Mouse (Mus musculus) NIH3T3 (cell line): Measurements from ENCODE around the gene Itpkb.

Experiments used
- DNase-seq: peaks from one replicate; pipeline ENCODE4 v3.0.0-alpha.2; 2012; ENCODE audit warnings: low read depth

Gene Itpkb

DNA sequence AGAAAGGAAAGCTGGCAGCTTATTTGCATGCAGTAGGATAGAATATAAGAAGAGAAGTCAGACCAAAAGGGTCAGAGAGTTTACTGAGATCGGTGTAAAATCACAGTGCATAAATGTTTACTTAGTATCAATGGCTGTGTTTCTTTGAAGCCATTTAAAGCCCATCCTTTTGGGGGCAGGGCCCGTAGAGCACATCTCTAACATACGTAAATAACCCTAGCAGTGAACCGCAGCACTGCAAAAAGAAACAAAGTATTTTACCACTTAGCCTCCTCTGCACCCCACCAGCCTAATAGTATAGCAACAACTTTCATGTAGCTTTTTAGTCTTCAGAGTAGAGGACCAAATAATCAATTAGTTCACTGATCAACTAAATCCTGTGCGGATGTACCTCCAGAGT is 67.4 kb downstream of the Itpkb start:
- no peak for DNase-seq

GRCm38 (mm10) chr1:180398446-180398845 is 68.2 kb downstream of the Itpkb start:
- DNase-seq: no peak

DNA sequence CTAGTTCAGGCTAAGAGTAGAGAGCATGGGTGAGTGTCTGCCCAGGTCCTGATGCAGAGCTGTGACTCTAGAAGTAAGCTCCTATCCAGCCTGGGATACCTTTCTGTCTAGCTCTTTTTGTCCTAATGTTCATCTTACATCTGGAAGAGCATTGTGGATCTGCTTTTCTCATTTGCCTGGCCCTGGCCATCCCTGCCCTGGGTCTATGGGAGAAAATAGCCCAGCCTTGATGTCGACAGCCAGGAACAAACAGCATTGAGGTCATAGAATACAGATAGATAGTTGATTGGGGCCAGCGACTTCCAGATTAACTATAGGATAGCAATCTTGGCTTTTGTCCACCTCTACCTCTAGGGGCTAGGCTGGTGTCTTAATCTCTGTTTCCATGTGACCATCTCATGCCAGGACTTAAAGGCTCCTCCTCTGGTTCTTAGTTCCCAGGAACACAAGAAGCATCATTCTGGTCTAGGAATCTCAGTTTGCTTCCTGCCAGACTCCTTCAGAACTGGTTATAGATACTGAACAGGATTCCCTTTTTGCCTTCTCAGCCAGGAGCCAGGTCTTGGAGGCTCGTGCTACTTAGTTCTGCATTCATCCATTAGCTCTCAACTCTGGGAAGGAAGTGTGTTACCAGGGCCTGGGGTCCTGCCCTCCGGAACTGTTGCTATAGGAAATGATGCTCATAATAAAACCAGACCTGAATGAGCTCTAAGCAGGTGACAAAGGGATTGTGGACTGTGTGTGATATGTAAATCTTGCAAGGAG is 70.6 kb downstream of the Itpkb start:
- DNase-seq: no peak

DNA sequence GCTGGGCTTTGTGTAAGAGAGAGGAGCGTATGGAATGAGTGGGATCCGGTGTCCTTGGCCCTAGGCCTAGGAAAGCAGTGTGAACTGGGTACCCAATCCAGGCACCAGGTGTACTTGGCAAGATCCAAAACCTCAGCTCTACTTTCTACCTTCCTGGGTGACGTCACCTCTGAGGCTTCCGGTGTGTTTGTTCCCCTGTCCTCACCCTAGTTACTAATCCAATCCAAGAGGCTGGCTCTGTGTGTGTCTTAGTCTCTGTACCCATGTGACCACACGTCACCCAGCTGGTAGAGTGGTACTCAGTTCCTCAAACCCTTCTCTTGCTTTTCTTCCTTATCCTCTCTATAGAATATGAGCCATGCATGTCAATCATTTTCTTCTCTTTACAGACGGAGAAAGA is 71.4 kb downstream of the Itpkb start:
- DNase-seq: no peak

DNA sequence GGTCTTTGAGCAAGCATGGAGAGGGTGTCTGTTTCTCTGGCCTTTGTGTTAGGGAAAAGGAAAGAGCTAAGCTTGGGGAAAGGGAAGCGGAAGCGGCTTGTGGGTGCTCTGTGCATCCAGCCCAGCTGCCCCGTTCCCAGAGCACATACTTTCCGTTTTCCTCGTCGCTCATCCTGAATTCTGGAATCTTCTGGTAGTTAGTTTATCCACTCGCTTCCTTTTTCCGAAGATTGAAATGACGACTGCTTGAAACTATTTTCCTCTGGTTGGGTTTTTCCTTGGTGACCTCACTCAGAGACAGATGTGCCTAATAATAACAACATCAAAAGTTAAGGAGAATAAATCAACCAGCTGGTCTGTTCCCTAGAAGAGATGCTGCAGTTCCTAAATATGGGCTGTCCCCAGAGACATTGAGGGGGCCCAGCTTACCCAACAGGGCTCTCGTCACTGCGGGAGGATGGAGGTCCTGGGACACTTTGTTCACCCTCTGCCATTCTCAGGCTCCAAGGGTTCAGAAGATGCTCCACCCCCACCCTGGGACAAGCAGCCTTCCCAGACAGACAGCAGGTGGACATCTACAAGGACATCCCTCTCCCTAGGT is 72.3 kb downstream of the Itpkb start:
- no peak for DNase-seq

DNA sequence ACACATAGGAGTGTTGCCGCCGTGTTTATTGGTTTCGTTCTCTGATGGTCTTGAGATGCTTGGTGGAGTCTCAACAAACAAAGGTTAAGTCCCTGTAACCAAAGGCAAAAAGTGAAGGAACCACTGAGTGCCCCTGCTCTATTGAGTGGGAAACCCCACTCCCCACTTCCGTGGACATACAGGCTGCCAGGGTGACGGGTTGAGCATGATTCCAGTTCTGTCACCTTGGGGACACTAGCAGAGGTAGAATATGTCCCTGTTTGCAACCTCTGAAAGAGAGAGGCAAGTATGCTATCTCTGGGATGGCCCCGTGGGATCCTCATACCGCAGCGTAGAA is 73.0 kb downstream of the Itpkb start:
- DNase-seq: no peak

- peak; percentile 74 for DNase-seq
Observed at GRCm38 (mm10) chr1:180403694-180404606, 73.7 kb downstream of the Itpkb start.

DNA sequence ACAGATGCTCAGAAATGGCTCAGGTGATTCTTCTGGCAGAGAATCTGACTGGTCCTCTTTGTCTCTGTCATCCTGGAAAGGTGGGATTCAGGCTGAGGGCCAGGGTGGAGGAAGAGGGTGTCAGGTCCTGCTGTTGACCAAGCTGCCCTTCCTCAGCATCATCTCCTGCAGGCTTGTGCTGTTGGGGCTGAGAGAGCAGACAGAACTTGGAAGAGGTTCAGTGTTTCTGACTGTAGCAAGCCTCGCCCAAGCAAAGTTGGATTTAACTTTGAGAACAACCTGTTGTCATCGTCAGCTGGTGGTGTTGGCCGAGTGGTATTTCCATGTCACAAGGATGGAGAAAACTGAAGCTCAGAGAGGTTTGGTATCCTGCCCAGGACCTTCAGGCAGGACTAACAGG is 74.4 kb downstream of the Itpkb start:
- DNase-seq: no peak

DNA sequence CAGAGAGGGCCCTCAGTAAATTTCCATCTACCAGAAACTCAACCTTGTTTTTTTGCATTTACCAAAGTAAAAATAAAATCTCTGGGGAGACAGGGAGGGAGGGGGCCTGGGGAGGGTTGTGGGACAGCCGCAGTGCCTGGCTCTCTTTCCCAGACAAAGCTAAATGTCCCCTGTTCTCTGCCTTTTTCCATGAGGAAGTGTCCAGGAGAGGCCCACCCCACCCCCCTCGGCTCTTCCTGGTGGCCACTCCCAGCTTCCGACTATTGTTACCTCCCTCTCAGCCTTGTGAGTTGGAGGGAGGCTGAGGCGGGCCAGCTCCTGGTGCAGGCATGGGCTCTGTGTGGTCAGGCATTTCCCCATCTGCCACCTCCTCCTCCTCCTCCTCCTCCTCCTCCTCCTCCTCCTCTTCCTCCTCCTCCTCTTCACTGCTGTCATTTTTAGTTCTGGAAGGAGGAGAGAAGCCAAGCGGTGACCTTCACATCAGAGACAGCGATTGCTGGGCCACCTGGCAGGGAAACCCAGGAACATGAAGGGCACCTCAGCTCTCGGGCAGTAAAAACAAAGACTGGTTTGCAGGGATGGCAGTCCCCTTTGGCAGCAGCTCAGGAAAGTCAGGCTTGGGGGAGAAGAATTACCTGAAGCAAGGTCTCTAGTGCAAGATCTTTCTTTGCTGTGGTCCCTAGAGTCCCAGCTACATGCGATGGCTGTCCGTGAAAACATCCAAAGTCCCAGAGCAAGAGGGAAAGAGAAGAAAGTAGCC is 75.5 kb downstream of the Itpkb start:
- DNase-seq: no peak

DNA sequence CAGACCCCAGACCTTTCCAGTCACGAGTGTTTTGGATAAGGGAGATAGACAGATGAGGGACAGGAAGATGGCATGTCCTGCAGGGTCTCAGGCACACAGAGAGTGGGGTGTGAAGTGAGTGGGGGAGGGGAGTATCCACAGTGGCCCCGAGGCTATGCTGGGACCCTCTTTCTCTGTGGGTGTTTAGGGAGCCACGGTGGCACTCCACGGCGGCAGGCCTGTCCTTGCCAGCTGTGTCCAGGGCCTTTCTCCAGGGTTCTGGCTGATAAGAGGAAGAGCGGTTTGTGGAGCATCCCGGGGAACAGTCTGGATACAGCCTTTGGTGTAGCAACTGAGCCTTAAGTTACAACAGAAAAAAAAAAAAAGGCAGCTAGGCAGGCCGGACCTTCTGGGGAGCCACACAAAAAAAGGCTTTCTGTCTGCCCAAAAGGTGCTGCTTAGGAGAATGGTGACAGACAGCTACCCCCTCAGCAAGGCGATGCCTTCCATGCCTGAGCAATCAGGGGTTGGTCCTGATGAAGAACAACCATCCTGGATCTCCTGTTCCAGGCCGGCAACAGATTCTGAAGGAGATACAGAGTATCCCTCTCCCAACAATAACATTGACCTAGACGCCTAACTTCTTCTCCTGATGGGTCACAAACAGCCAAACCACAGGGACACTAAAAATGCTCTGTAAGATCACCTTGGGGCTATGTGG is 76.2 kb downstream of the Itpkb start:
- DNase-seq: no peak

DNA sequence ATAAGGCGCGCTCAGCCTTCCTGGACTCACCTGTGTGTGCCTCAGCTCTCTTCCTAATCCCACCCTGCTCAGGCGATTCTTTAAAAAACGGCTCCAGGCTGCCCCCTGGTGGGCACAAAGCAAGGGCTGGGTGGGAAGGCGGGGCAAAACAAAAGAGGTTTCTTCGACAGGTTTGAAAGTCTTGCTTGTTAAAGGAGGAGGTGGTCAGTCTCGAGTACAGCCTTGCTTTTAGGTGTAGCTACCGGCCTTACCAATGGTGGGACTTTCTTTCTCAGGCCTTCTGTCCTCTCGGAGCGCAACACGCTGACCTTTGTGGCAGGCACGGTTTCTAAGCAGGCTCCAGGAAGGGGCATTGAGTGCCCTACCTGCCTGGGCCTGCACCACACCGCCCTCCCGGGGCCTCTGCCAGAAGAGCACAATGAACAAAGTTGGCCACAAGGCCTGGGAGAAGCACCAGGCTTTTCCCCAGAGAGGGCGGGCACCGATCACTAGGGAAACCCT is 76.9 kb downstream of the Itpkb start:
- DNase-seq: peak; percentile 83

DNA sequence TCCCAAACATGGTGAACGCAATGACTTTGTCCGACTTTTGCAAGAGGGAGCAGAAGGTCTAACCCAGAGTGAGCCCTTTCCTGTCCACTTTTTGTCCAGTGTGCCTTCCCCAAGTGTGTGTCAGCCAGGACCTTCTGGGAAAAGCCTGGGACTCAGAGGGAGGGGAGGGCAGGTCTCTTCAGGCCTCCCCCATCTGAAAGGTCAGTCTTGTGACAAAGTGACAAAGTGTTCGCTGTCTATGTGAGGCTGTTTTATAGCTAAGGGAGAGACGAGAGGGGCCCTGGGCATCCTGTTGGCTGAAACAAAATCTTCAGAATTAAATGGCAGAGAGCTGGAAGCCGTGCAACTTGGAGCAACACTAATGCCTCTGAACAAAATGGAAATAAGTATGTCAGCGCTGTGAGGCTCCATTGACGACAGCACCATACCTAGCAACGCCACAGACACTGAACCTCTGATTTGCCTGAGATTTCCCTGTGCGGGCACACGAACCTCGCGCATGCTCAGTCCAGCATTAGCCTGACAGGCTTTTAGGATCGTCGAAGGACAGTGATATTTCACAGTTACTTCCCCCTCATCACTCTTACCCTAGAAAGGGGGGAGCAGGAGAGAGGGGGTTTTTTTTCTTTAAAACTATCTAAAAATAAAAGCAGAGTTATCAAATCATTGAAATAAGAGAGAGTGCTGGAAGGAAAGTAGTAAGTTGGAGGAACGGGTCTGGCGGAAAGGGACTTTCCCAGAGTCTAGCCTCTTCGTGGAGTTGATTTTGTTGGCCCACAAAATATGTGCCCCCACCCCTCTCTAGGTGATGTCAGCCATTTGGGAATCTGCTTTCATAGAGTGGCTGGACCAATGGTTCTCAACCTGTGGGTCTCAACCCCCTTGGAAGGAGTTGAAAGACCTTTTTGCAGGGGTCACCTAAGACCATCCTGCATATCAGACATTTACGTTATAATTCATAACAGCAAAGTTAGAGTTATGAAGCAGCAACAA is 77.7 kb downstream of the Itpkb start:
- no peak for DNase-seq

GRCm38 (mm10) chr1:180408832-180409231 is 78.5 kb downstream of the Itpkb start:
- DNase-seq: peak; percentile 44

DNA sequence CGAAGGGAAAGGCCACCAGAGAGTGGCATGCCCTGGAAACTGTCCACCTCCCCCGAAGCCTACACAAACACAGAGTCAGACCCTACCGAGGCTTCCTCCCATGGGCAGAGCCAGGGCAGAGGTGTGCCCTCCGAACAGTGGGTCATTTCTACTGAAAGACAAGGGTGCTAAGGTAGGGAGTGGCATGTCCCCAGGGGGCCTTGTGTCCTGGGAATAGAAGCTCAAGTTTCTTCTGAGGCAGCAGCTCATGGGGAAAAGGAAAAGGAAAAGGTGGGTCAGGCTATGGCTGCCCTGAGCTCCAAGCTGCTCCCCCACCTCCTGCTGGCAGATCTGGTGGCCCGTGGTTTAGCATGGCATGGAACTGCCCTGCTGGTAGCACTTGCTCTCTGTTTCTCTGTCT is 79.5 kb downstream of the Itpkb start:
- DNase-seq: no peak

DNA sequence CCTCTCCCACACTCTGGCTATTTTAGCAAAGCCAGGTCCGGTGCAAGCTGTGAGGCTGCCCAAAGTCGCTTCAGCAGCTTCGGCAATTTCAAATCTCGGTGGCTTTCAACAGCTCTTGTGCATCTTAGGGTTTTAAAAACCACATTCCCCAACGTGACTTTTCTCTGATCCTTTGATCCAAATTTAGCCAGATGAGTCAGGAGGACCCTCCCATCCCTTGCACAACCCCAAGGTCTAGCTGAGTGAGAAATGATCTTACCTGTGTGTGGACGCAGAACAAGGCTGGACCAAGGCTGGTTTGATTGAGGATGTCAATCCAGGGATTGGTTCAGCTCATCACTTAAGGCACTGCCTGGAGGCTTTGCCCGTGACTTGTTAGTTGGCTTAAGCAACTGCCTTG is 80.0 kb downstream of the Itpkb start:
- DNase-seq: peak; percentile 40

DNA sequence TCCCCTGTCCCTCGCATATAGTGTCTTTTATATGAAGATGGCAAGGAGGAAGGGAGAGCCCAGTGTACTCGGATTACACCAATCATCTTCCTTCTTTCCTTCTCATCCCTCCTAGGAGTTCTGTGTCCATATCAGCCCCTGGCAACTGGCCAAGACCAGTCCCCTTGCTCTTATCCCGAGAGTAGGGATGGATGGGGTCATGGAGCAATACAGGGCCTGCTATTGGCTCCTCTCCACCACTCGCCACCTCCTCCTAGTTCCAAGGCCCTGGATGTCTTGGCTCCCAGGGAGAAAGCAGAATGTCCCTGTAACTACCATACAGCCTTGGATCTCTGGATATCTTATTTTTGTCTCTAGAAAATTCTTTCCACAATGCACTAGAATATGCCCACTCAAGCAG is 84.8 kb downstream of the Itpkb start:
- DNase-seq: no peak

GRCm38 (mm10) chr1:180415836-180416235 is 85.6 kb downstream of the Itpkb start:
- no peak for DNase-seq

DNA sequence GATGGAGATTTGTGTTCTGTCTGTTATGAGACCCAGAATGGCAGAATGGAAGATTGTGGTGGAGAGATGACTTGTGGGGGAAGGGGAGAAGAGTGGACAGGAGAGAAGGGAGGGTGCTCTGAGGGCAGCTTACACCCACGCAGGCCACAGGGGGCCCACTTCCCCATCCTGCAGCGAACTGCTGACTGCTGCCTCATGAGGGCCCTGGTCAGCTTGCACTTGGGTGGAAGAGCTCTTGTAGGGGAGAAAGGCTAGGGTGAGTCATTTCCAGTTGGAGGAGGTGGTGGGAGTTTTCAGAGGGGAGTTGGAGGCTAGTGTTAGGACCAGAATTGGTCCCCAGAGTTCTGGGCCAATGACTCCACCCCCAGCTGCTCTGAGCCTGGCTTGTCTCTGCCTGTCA is 86.8 kb downstream of the Itpkb start:
- DNase-seq: peak; percentile 43

- DNase-seq: no peak
Observed at GRCm38 (mm10) chr1:180419059-180419458, 88.8 kb downstream of the Itpkb start.

- DNase-seq: no peak
Observed at GRCm38 (mm10) chr1:180420496-180421164, 90.3 kb downstream of the Itpkb start.
